Mouse (Mus musculus) small intestine, adult 2 months (tissue): ENCODE data around the gene C330007P06Rik.

Experiments used
- CTCF ChIP-seq: fragments of 200-500 bp; IDR thresholded peaks from 2 replicates; pipeline ENCODE4 v1.5.1; 2012; ENCODE audit warnings: low read depth, mild to moderate bottlenecking, control low read depth, inconsistent platforms, low read length, moderate library complexity, mixed read lengths; ENCODE audit not compliant: insufficient replicate concordance, insufficient read length; ENCODE audit errors: extremely low read depth
- POLR2A ChIP-seq: fragments of 200-500 bp; IDR thresholded peaks from 2 replicates; pipeline ENCODE4 v1.6.1; 2012; ENCODE audit warnings: low read depth, mild to moderate bottlenecking, control low read depth, inconsistent platforms, low read length, moderate library complexity

DNA sequence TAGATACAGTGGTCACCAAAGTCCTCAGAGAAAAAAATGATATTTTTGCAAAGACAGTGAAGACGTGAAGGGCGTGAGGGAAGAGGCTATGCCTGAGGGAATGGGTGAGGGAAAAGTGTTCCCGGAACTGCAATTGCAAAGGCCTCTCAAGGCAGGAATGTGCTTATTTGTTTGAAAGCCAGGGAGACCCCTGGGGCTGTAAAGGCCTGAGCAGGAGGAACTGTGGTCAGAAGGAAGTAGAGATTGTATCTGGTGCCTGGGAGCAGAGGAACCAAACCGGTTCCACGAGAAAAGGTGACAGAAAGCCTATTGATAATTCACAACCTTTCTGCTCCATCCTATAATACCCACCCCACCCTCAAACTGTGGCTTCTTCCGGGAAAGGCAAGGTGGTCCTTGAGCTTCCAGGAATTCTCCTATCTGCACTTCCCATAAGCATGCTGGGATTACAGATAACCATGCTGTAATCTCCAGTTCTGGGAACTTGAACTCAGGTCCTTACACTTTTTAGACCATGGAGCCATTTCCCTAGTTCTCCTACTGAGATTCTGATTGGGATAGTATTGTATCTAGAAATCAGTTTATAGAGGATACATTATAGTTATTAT lies 36.7 kb downstream of the C330007P06Rik start:
- TF ChIP-seq CTCF = no peak
- no peak for TF ChIP-seq POLR2A
